Mouse (Mus musculus) embryonic facial prominence, embryonic 11.5 days (tissue): ENCODE data around the gene Wrap73. TPM values are rescaled to one million over a fixed set of nuclear protein-coding genes. Genes with fewer than 3 reads are reported as not detected.

ENCODE experiments used
- ATAC-seq: fragments of 200-750 bp; cut with Nextera tagmentation; replicated peaks from 2 replicates; pipeline ENCODE4 v1.8.0; 2017; ENCODE audit warnings: low read depth; ENCODE audit not compliant: insufficient number of reproducible peaks, low FRiP score, low TSS enrichment
- DNase-seq: peaks from one replicate; pipeline ENCODE4 v3.0.0-alpha.2; 2015; ENCODE audit warnings: low spot score
- H3K27ac ChIP-seq: fragments of 300-500 bp; sonication (generic); replicated peaks from 2 replicates; pipeline ENCODE4 v1.5.1; 2014; ENCODE audit warnings: mild to moderate bottlenecking, low read depth, low read length, control low read depth
- H3K27me3 ChIP-seq: fragments of 300-500 bp; sonication (generic); 2 replicates; pipeline ENCODE4 v1.6.1; 2014; ENCODE audit warnings: mild to moderate bottlenecking, low read length, moderate library complexity, mixed read lengths; ENCODE audit not compliant: control insufficient read depth, insufficient read depth
- H3K36me3 ChIP-seq: fragments of 300-500 bp; sonication (generic); replicated peaks from 2 replicates; pipeline ENCODE4 v1.6.1; 2014; ENCODE audit warnings: low read depth, mild to moderate bottlenecking, low read length, moderate library complexity, mixed read lengths; ENCODE audit not compliant: control insufficient read depth, insufficient read depth
- H3K4me1 ChIP-seq: fragments of 300-500 bp; sonication (generic); 2 replicates; pipeline ENCODE4 v1.6.1; 2014; ENCODE audit warnings: low read length, mixed read lengths; ENCODE audit not compliant: control insufficient read depth, insufficient read depth
- H3K4me2 ChIP-seq: fragments of 300-500 bp; sonication (generic); 2 replicates; pipeline ENCODE4 v1.6.1; 2014; ENCODE audit warnings: low read depth, mild to moderate bottlenecking, control low read depth, low read length, moderate library complexity
- H3K4me3 ChIP-seq: fragments of 300-500 bp; sonication (generic); 2 replicates; pipeline ENCODE4 v1.5.1; 2014; ENCODE audit warnings: low read depth, low read length, control low read depth
- H3K9ac ChIP-seq: fragments of 300-500 bp; sonication (generic); replicated peaks from 2 replicates; pipeline ENCODE4 v1.6.1; 2014; ENCODE audit warnings: mild to moderate bottlenecking, control low read depth, low read length
- H3K9me3 ChIP-seq: fragments of 300-500 bp; sonication (generic); replicated peaks from 2 replicates; pipeline ENCODE4 v1.6.1; 2016; ENCODE audit warnings: mild to moderate bottlenecking, low read length, inconsistent platforms, mixed read lengths; ENCODE audit not compliant: control insufficient read depth
- WGBS: fragments of 180-500 bp; shearing (Covaris S2); extraction: QIAGEN DNeasy Blood & Tissue Kit; methylation state at CpG from one replicate; pipeline ENCODE4 v1.1.7; 2014; 5-methylcytosine and 5-hydroxymethylcytosine counted together
- polyA plus RNA-seq: library from polyadenylated mRNA; unstranded; fragments of >200 nt; fragmentation: Nextera tagmentation; extraction: Ambion mirVana; gene quantifications from 2 replicates; pipeline ENCODE4 v1.2.1, GENCODE M21; 2014

The Wrap73 gene
- polyA plus RNA-seq, 1 experiment from 2014 or later: 50.0 TPM

GRCm38 (mm10) chr4:154140213-154141008 lies 1.8 kb upstream of the Wrap73 start:
- peak overlapping the region; percentile 41 for H3K4me3 ChIP-seq
- peaks cover 10% of the 10 kb centered on the region for H3K4me1 ChIP-seq
- peak; percentile 21 for DNase-seq
- peaks cover 48% of the 10 kb centered on the region for H3K27me3 ChIP-seq
- ATAC-seq: no peak
- no peak overlapping the region for H3K27ac ChIP-seq
- H3K9me3 ChIP-seq: no peaks in the 10 kb centered on the region
- WGBS: 2% methylated on average over 45 of the region's 46 CpGs
- peak overlapping the region; percentile 79 for H3K4me2 ChIP-seq
- peak overlapping the region; percentile 51 for H3K9ac ChIP-seq
- H3K36me3 ChIP-seq: no peaks in the 10 kb centered on the region

GRCm38 (mm10) chr4:154141009-154141867 lies 934 bp upstream of the Wrap73 start:
- DNase-seq (peak; percentile 7), ATAC-seq (no peak)
- WGBS: 2% methylated on average over 42 of the region's 42 CpGs
- H3K27me3 ChIP-seq: peaks cover 48% of the 10 kb centered on the region
- H3K9ac ChIP-seq: no peak overlapping the region
- H3K36me3 ChIP-seq: no peaks in the 10 kb centered on the region
- H3K9me3 ChIP-seq: no peaks in the 10 kb centered on the region
- H3K4me3 ChIP-seq: peak overlapping the region; percentile 3; the same call in 1 of the 2 replicates
- peaks cover 10% of the 10 kb centered on the region for H3K4me1 ChIP-seq
- no peak overlapping the region for H3K4me2 ChIP-seq
- H3K27ac ChIP-seq: no peak overlapping the region

GRCm38 (mm10) chr4:154144712-154145111 lies 2.5 kb downstream of the Wrap73 start:
- DNase-seq (no peak), ATAC-seq (no peak)
- peaks cover 6% of the 10 kb centered on the region for H3K4me1 ChIP-seq
- no peak overlapping the region for H3K4me3 ChIP-seq
- H3K36me3 ChIP-seq: peaks cover 2% of the 10 kb centered on the region
- 78% methylated on average over 3 of the region's 3 CpGs for WGBS
- no peak overlapping the region for H3K4me2 ChIP-seq
- H3K27ac ChIP-seq: no peak overlapping the region
- H3K9ac ChIP-seq: no peak overlapping the region
- no peaks in the 10 kb centered on the region for H3K9me3 ChIP-seq
- peaks cover 20% of the 10 kb centered on the region for H3K27me3 ChIP-seq

GRCm38 (mm10) chr4:154146342-154146741 lies 4.2 kb downstream of the Wrap73 start:
- peaks cover 5% of the 10 kb centered on the region for H3K27me3 ChIP-seq
- DNase-seq: no peak
- peaks cover 2% of the 10 kb centered on the region for H3K36me3 ChIP-seq
- no peak overlapping the region for H3K4me3 ChIP-seq
- H3K4me1 ChIP-seq: no peaks in the 10 kb centered on the region
- no peaks in the 10 kb centered on the region for H3K9me3 ChIP-seq
- no peak overlapping the region for H3K4me2 ChIP-seq
- WGBS: 82% methylated on average over 10 of the region's 10 CpGs
- no peak overlapping the region for H3K9ac ChIP-seq
- no peak for ATAC-seq
- H3K27ac ChIP-seq: no peak overlapping the region

- H3K27ac ChIP-seq: no peak overlapping the region
- H3K4me1 ChIP-seq: no peaks in the 10 kb centered on the region
- H3K9me3 ChIP-seq: no peaks in the 10 kb centered on the region
- H3K4me3 ChIP-seq: no peak overlapping the region
- H3K4me2 ChIP-seq: no peak overlapping the region
- H3K36me3 ChIP-seq: peaks cover 2% of the 10 kb centered on the region
- H3K9ac ChIP-seq: no peak overlapping the region
- WGBS: 66% methylated on average over 11 of the region's 11 CpGs
- ATAC-seq (no peak), DNase-seq (no peak)
- no peaks in the 10 kb centered on the region for H3K27me3 ChIP-seq
Observed at GRCm38 (mm10) chr4:154154104-154154503, 11.9 kb downstream of the Wrap73 start.

GRCm38 (mm10) chr4:154156050-154156449 lies 13.9 kb downstream of the Wrap73 start:
- Histone ChIP-seq H3K36me3 (peaks cover 2% of the 10 kb centered on the region), H3K27ac (no peak overlapping the region)
- no peak for ATAC-seq

GRCm38 (mm10) chr4:154157970-154158662 lies 15.9 kb downstream of the Wrap73 start:
- no peaks in the 10 kb centered on the region for H3K4me1 ChIP-seq
- 91% methylated on average over 14 of the region's 14 CpGs for WGBS
- no peak overlapping the region for H3K9ac ChIP-seq
- no peak overlapping the region for H3K27ac ChIP-seq
- no peaks in the 10 kb centered on the region for H3K27me3 ChIP-seq
- H3K36me3 ChIP-seq: peaks cover 2% of the 10 kb centered on the region
- no peak overlapping the region for H3K4me2 ChIP-seq
- no peak overlapping the region for H3K4me3 ChIP-seq
- DNase-seq: no peak
- ATAC-seq: no peak
- no peaks in the 10 kb centered on the region for H3K9me3 ChIP-seq

More at GRCm38 (mm10) chr4:154156050-154156449, 13.9 kb downstream of the Wrap73 start:
- no peaks in the 10 kb centered on the region for H3K4me1 ChIP-seq
- no peaks in the 10 kb centered on the region for H3K9me3 ChIP-seq
- H3K4me3 ChIP-seq: no peak overlapping the region
- H3K4me2 ChIP-seq: no peak overlapping the region
- DNase-seq: no peak
- H3K9ac ChIP-seq: no peak overlapping the region
- WGBS: 81% methylated on average over 7 of the region's 7 CpGs
- no peaks in the 10 kb centered on the region for H3K27me3 ChIP-seq
